Mouse (Mus musculus) liver, embryonic 14.5 days (tissue): ENCODE measurements around the gene Lrba. TPM values are rescaled to one million over a fixed set of nuclear protein-coding genes. Genes with fewer than 3 reads are reported as not detected.

ENCODE experiments used
- ATAC-seq: fragments of 200-750 bp; cut with Nextera tagmentation; 2 replicates; pipeline ENCODE4 v1.8.0; 2017; ENCODE audit warnings: moderate number of reproducible peaks, mild to moderate bottlenecking, moderate library complexity; ENCODE audit not compliant: insufficient read depth
- DNase-seq, 3 experiments: peaks; one replicate each; pipeline ENCODE4 v3.0.0-alpha.2; 2012 to 2013; ENCODE audit warnings: low read depth in 3 of 3, low spot score in 3 of 3
- H3K27ac ChIP-seq: fragments of 300-500 bp; sonication (generic); 2 replicates; pipeline ENCODE4 v1.5.1; 2014; ENCODE audit warnings: moderate library complexity, mild to moderate bottlenecking, control low read depth, inconsistent platforms
- H3K27me3 ChIP-seq: fragments of 300-500 bp; sonication (generic); 2 replicates; pipeline ENCODE4 v1.6.1; 2014; ENCODE audit warnings: mild to moderate bottlenecking, low read length, moderate library complexity; ENCODE audit not compliant: control insufficient read depth, insufficient read depth
- H3K36me3 ChIP-seq: fragments of 300-500 bp; sonication (generic); replicated peaks from 2 replicates; pipeline ENCODE4 v1.6.1; 2014; ENCODE audit warnings: low read depth; ENCODE audit not compliant: control insufficient read depth, insufficient read depth
- H3K4me1 ChIP-seq, 2 experiments: fragments of 200-500 bp in 1 of 2; fragments of 300-500 bp in 1 of 2; sonication (generic) in 1 of 2; replicated peaks; 2 replicates each; pipeline ENCODE4 v1.6.1; 2012 to 2014; ENCODE audit warnings: antibody characterized with exemption in 1 of 2, inconsistent platforms in 1 of 2, low read length in 1 of 2; ENCODE audit not compliant: control insufficient read depth in 2 of 2, insufficient read depth in 2 of 2
- H3K4me2 ChIP-seq: fragments of 300-500 bp; sonication (generic); 2 replicates; pipeline ENCODE4 v1.6.1; 2014; ENCODE audit warnings: low read depth, mild to moderate bottlenecking, control low read depth, moderate library complexity
- H3K4me3 ChIP-seq, 2 experiments: fragments of 200-500 bp in 1 of 2; fragments of 300-500 bp in 1 of 2; sonication (generic) in 1 of 2; 2 replicates each; pipeline ENCODE4 v1.5.1; 2012 to 2014; ENCODE audit warnings: low read depth in 2 of 2, low read length in 2 of 2, mild to moderate bottlenecking in 2 of 2, control low read depth in 1 of 2, inconsistent platforms in 1 of 2, moderate library complexity in 1 of 2; ENCODE audit not compliant: insufficient read depth in 1 of 2
- H3K9ac ChIP-seq: fragments of 300-500 bp; sonication (generic); replicated peaks from 2 replicates; pipeline ENCODE4 v1.6.1; 2014; ENCODE audit warnings: mild to moderate bottlenecking, control low read depth, moderate library complexity
- H3K9me3 ChIP-seq: fragments of 300-500 bp; sonication (generic); 2 replicates; pipeline ENCODE4 v1.6.1; 2016; ENCODE audit warnings: low read length, mixed read lengths; ENCODE audit not compliant: control insufficient read depth
- CTCF ChIP-seq: IDR thresholded peaks from 2 replicates; pipeline ENCODE4 v1.5.1; 2016; ENCODE audit warnings: antibody characterized with exemption, low read depth, control low read depth
- EP300 ChIP-seq: IDR thresholded peaks from 2 replicates; pipeline ENCODE4 v1.6.1; 2016; ENCODE audit warnings: antibody characterized with exemption, low read depth
- WGBS: fragments of 180-500 bp; shearing (Covaris S2); extraction: QIAGEN DNeasy Blood & Tissue Kit; methylation state at CpG from one replicate; pipeline ENCODE4 v1.1.7; 2014; ENCODE audit not compliant: insufficient replicate concordance; 5-methylcytosine and 5-hydroxymethylcytosine counted together
- polyA plus RNA-seq, 2 experiments: library from polyadenylated mRNA; depleted of rRNA in 1 of 2; stranded (reverse) in 1 of 2; unstranded in 1 of 2; fragments of >200 nt; fragmentation: Nextera tagmentation in 1 of 2; extraction: Ambion mirVana in 1 of 2; gene quantifications; 2 replicates each; pipeline versions ENCODE4 v1.2.1 to v1.2.3; 2012 to 2014

The Lrba gene
- polyA plus RNA-seq, 2 experiments = 3.7 to 4.4 TPM

GRCm38 (mm10) chr3:86629379-86629778 lies 404.9 kb downstream of the Lrba start:
- H3K9ac ChIP-seq = no peak overlapping the region
- H3K27me3 ChIP-seq = no peaks in the 10 kb centered on the region
- WGBS = 35% methylated on average over 4 of the region's 4 CpGs
- peaks cover 8 to 16% of the 10 kb centered on the region in 2 experiments for H3K4me1 ChIP-seq
- DNase-seq = no peak
- no peak overlapping the region for H3K4me2 ChIP-seq
- H3K36me3 ChIP-seq = no peaks in the 10 kb centered on the region
- peak; percentile 18; the same call in 1 of the 2 replicates for TF ChIP-seq EP300
- no peak for TF ChIP-seq CTCF
- ATAC-seq = peak; percentile 50; the same call in 1 of the 2 replicates
- H3K27ac ChIP-seq = no peak overlapping the region
- no peaks in the 10 kb centered on the region for H3K9me3 ChIP-seq
- H3K4me3 ChIP-seq = no peak overlapping the region

DNA sequence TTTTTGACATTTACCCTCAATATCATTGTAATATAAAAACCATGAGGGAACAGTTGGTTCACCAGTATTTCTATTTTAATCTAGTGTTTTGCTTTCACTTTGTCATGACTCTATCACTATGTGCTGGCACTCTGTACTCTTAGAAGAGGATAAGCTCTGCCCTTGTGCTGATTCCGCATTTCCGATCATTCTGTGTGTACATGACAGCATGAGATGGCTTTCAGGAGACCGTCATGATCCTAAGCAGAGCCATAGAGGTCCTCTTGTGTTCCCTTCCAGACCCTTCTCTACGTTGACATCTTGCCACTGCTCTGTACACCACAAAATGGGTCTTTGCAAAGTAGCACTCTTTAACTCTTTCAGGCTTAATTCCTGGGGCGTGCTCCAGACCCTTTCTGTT lies 411.0 kb downstream of the Lrba start:
- 58% methylated on average over 5 of the region's 5 CpGs for WGBS
- H3K9me3 ChIP-seq = no peaks in the 10 kb centered on the region
- no peak overlapping the region for H3K9ac ChIP-seq
- H3K27ac ChIP-seq = no peak overlapping the region
- no peak for TF ChIP-seq EP300
- TF ChIP-seq CTCF = no peak
- ATAC-seq (no peak), DNase-seq (no peak)
- no peaks in the 10 kb centered on the region for H3K36me3 ChIP-seq
- no peak overlapping the region for H3K4me3 ChIP-seq
- H3K4me2 ChIP-seq = no peak overlapping the region
- H3K4me1 ChIP-seq = no peaks in the 10 kb centered on the region
- H3K27me3 ChIP-seq = no peaks in the 10 kb centered on the region

- Histone ChIP-seq H3K4me2 (no peak overlapping the region), H3K36me3 (no peaks in the 10 kb centered on the region), H3K27ac (no peak overlapping the region), H3K9me3 (no peaks in the 10 kb centered on the region), H3K9ac (no peak overlapping the region), H3K4me3 (no peak overlapping the region), H3K27me3 (no peaks in the 10 kb centered on the region), H3K4me1 (no peaks in the 10 kb centered on the region)
- WGBS = 33% methylated on average over 1 of the region's 1 CpGs
- ATAC-seq = no peak
- DNase-seq = no peak
- TF ChIP-seq EP300 (no peak), CTCF (no peak)
Observed at GRCm38 (mm10) chr3:86635940-86636339, 411.5 kb downstream of the Lrba start.

- Histone ChIP-seq H3K36me3 (no peaks in the 10 kb centered on the region), H3K27me3 (no peaks in the 10 kb centered on the region), H3K9ac (no peak overlapping the region), H3K4me2 (no peak overlapping the region), H3K4me1 (no peaks in the 10 kb centered on the region), H3K4me3 (no peak overlapping the region), H3K9me3 (no peaks in the 10 kb centered on the region), H3K27ac (no peak overlapping the region)
- TF ChIP-seq EP300 = no peak
- TF ChIP-seq CTCF = no peak
- DNase-seq (no peak), ATAC-seq (no peak)
- WGBS = 79% methylated on average over 2 of the region's 2 CpGs
Observed at GRCm38 (mm10) chr3:86638552-86639348, 414.3 kb downstream of the Lrba start.

GRCm38 (mm10) chr3:86641393-86641792 lies 416.9 kb downstream of the Lrba start:
- no peak for TF ChIP-seq EP300
- no peak for TF ChIP-seq CTCF
- DNase-seq = no peak
- WGBS = 68% methylated on average over 5 of the region's 5 CpGs
- Histone ChIP-seq H3K4me2 (no peak overlapping the region), H3K4me1 (no peaks in the 10 kb centered on the region), H3K27ac (no peak overlapping the region), H3K36me3 (no peaks in the 10 kb centered on the region), H3K4me3 (no peak overlapping the region), H3K27me3 (no peaks in the 10 kb centered on the region), H3K9me3 (no peaks in the 10 kb centered on the region), H3K9ac (no peak overlapping the region)
- ATAC-seq = no peak
